In the genomic region with DNA sequence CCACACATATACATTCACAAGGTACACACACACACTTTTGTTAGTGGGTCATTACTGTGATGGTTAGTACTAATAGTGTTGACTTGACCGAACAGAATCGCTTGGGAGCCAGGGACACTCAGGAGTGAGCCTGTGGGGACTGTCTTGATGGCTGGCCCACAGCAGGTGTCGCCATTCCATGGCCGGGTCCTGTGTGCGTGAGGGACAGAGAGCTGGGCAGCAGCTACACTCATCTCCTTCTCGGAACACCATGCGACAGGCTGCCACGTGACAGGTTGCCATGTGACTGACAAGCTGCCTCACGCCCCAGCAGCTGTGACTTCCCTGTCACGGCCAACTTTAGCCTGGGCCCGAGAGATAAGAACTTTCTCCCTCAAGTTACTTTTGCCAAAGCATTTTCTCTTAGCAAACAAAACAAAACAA, we compare ENCODE assay signal across 9 mouse cellular contexts. TPM values are rescaled to one million over a fixed set of nuclear protein-coding genes. Genes with fewer than 3 reads are reported as not detected.
DNase-seq lines count a peak whose midpoint lies in the region; ATAC-seq and TF ChIP-seq lines count a peak whose summit lies in the region.
"Had no signal": no experiment of that assay in that cellular context is flagged by ENCODE, and none has a peak within 500 bp of the region (broad histone marks: within the 10 kb centered on the region; RNA-seq: fewer than 3 reads in every experiment).

No protein-coding gene starts in this region.

- DNase-seq in MEL-GATA-1-ER (ENCODE audit: extremely low read depth, low read depth), result peak; percentile 89
- peak; percentile 40 for DNase-seq in heart, postnatal 25 days (ENCODE audit: low spot score)
- DNase-seq in lung, postnatal 4 days, result peak; percentile 22 to 39
- DNase-seq in adrenal gland, postnatal 10 days, result no peak
- no peak for DNase-seq in adipocyte (ENCODE audit: low spot score)
- DNase-seq in forebrain, postnatal 0 days, result no peak
- no peak for DNase-seq in ovary, postnatal 36 days (ENCODE audit: low spot score)
- DNase-seq: thymus, postnatal 4 days had no signal

- H3K4me3 ChIP-seq in forebrain, postnatal 0 days (ENCODE audit: low read depth, low read length), result no peak overlapping the region

- no peak overlapping the region for H3K4me2 ChIP-seq in forebrain, postnatal 0 days (ENCODE audit: low read depth)

- intact Hi-C loops in heart, postnatal 25 days (cut with DNase I), result no loop called here

- no peak overlapping the region for H3K9ac ChIP-seq in forebrain, postnatal 0 days

- WGBS in forebrain, postnatal 0 days, result 78% methylated on average over 11 of the region's 11 CpGs

- no peaks in the 10 kb centered on the region for H3K9me3 ChIP-seq in forebrain, postnatal 0 days (ENCODE audit: low read length)

- ATAC-seq in common myeloid progenitor, adult 5-6 weeks (replicated peaks; ENCODE audit: low read depth, poor library complexity, severe bottlenecking), result peak; percentile 95
- no peak for ATAC-seq in forebrain, postnatal 0 days

- no peak overlapping the region for H3K27ac ChIP-seq in forebrain, postnatal 0 days (ENCODE audit: low read depth, low read length)

- H3K36me3 ChIP-seq in forebrain, postnatal 0 days (ENCODE audit: insufficient read depth), result peaks cover 22% of the 10 kb centered on the region

- no peaks in the 10 kb centered on the region for H3K27me3 ChIP-seq in forebrain, postnatal 0 days (ENCODE audit: insufficient read depth, low read length)

- H3K4me1 ChIP-seq in forebrain, postnatal 0 days (ENCODE audit: insufficient read depth), result no peaks in the 10 kb centered on the region

- TF ChIP-seq CTCF in forebrain, postnatal 0 days (IDR thresholded peaks at IDR 0.05; ENCODE audit: low read depth), result no peak

RNA-seq across cellular contexts. Expression of a gene that starts 11.8 kb away (rescaled TPM):
- total RNA-seq in common myeloid progenitor, adult 5-6 weeks (2017), result 93.2 and 100 TPM in 2 replicates
- 10 to 100 TPM; 22.7 to 24.7 TPM for total RNA-seq in heart, postnatal 25 days (2021)
- total RNA-seq in adrenal gland, postnatal 10 days (2021), result 10 to 100 TPM; 35.0 to 47.0 TPM
- total RNA-seq in forebrain, postnatal 0 days (2014; rRNA removed), result 62.5 and 69.5 TPM in 2 replicates
- 94.8 and 97.1 TPM in 2 replicates for polyA plus RNA-seq in forebrain, postnatal 0 days (2015; fragmentation: Nextera tagmentation; extraction: Ambion mirVana)

RNA-seq across cellular contexts. Expression of a gene that starts 12.1 kb away (rescaled TPM):
- 10.7 and 16.6 TPM in 2 replicates for total RNA-seq in common myeloid progenitor, adult 5-6 weeks (2017)
- 10 to 100 TPM; 40.8 to 56.7 TPM for total RNA-seq in heart, postnatal 25 days (2021)
- 10 to 100 TPM; 31.7 to 52.0 TPM for total RNA-seq in adrenal gland, postnatal 10 days (2021)
- 79.2 and 90.5 TPM in 2 replicates for total RNA-seq in forebrain, postnatal 0 days (2014; rRNA removed)
- 30.1 and 43.5 TPM in 2 replicates for polyA plus RNA-seq in forebrain, postnatal 0 days (2015; fragmentation: Nextera tagmentation; extraction: Ambion mirVana)

RNA-seq across cellular contexts. Expression of a gene that starts 28.4 kb away (rescaled TPM):
- 28.7 and 70.0 TPM in 2 replicates for total RNA-seq in common myeloid progenitor, adult 5-6 weeks (2017)
- total RNA-seq in heart, postnatal 25 days (2021), result 1 to 10 TPM; 2.5 to 3.7 TPM
- total RNA-seq in adrenal gland, postnatal 10 days (2021), result 10 to 100 TPM in 1 of 2 experiments, 1 to 10 TPM in 1; 8.4 to 11.6 TPM
- total RNA-seq in forebrain, postnatal 0 days (2014; rRNA removed), result 21.9 and 25.8 TPM in 2 replicates
- polyA plus RNA-seq in forebrain, postnatal 0 days (2015; fragmentation: Nextera tagmentation; extraction: Ambion mirVana), result 9.8 and 12.3 TPM in 2 replicates

Comparison
In these comparisons a context has a peak if more than half of its experiments do, and no peak if none do; other contexts are left out.
1. DNase-seq: peak in MEL-GATA-1-ER (single experiment), heart, postnatal 25 days (single experiment) and lung, postnatal 4 days (2 of 2); none in adrenal gland, postnatal 10 days (single experiment), adipocyte (single experiment), forebrain, postnatal 0 days (single experiment) and ovary, postnatal 36 days (single experiment).